Mouse (Mus musculus): ENCODE data around the gene Clec2g. TPM values are rescaled to one million over a fixed set of nuclear protein-coding genes. Genes with fewer than 3 reads are reported as not detected.

Gene Clec2g
- polyA plus RNA-seq, 1 experiment from 2014 or later, result not detected

DNA sequence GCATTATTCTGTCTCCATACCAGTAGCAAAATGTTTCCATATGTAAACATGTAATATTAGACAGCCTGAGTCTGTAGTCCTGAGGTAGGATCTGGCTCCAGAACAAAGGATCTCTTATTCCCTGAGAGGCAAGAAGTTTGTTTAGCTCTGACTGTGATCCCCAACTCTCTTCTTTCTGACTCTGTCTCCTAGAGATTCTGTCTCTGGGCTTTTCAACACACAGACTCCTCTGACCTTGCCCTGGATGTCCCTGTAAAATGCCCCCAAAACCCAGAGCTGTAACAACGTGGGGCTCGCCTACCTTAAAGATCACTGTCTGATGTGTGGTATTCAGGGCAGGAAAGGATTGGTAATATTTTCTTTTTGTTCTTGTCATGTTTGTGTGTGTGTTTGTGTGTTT lies 58.2 kb downstream of the Clec2g start:
- H3K4me3 ChIP-seq (ENCODE audit: low read depth, low read length), result no peak overlapping the region
- ATAC-seq (no peak), DNase-seq (ENCODE audit: low spot score) (no peak)
- H3K4me1 ChIP-seq (ENCODE audit: insufficient read depth, low read depth, low read length), result no peaks in the 10 kb centered on the region
- H3K9ac ChIP-seq (replicated peaks; ENCODE audit: low read depth), result no peak overlapping the region
- 64% methylated on average over 2 of the region's 2 CpGs for WGBS
- H3K4me2 ChIP-seq (replicated peaks; ENCODE audit: low read depth, low read length), result no peak overlapping the region; the same call in 1 of the 2 replicates
- TF ChIP-seq CTCF (IDR thresholded peaks at IDR 0.05) (no peak), EP300 (IDR thresholded peaks at IDR 0.05) (no peak)
- no peak overlapping the region for H3K27ac ChIP-seq (ENCODE audit: low read length)
- no peaks in the 10 kb centered on the region for H3K36me3 ChIP-seq (ENCODE audit: insufficient read depth, low read length)
- H3K27me3 ChIP-seq (replicated peaks; ENCODE audit: insufficient read depth, low read length), result no peaks in the 10 kb centered on the region
- no peaks in the 10 kb centered on the region for H3K9me3 ChIP-seq (ENCODE audit: low read length)

DNA sequence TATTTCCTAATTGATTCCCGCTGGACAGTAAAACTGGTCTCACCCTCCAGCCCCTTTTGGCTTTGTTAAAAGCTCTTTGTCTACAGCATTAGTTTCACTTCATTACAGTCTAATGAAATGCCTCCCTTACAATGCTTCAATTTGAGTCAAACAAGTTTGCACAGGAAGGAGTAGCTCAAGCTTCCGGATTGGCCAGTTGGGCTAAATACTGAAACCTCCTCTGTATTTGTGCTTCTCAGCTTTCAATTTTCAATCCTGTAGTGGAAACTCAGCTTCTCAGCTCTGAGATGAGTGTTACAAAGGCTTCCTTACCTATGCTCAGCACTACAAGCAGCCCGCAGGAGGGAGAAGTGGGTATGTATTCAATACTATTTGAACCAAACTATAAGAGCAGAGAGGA lies 58.6 kb downstream of the Clec2g start:
- peak overlapping the region; percentile 43; the same call in 1 of the 2 replicates for H3K27ac ChIP-seq (ENCODE audit: low read length)
- no peaks in the 10 kb centered on the region for H3K9me3 ChIP-seq (ENCODE audit: low read length)
- no peaks in the 10 kb centered on the region for H3K27me3 ChIP-seq (replicated peaks; ENCODE audit: insufficient read depth, low read length)
- ATAC-seq, result peak; percentile 61
- no peak for TF ChIP-seq EP300 (IDR thresholded peaks at IDR 0.05)
- TF ChIP-seq CTCF (IDR thresholded peaks at IDR 0.05), result no peak
- H3K4me1 ChIP-seq (ENCODE audit: insufficient read depth, low read depth, low read length), result no peaks in the 10 kb centered on the region
- H3K4me3 ChIP-seq (ENCODE audit: low read depth, low read length), result no peak overlapping the region
- no peak overlapping the region for H3K9ac ChIP-seq (replicated peaks; ENCODE audit: low read depth)
- no peak overlapping the region; the same call in 1 of the 2 replicates for H3K4me2 ChIP-seq (replicated peaks; ENCODE audit: low read depth, low read length)
- no peaks in the 10 kb centered on the region for H3K36me3 ChIP-seq (ENCODE audit: insufficient read depth, low read length)
- DNase-seq (ENCODE audit: low spot score), result peak; percentile 50
- 45% methylated on average over 3 of the region's 3 CpGs for WGBS

DNA sequence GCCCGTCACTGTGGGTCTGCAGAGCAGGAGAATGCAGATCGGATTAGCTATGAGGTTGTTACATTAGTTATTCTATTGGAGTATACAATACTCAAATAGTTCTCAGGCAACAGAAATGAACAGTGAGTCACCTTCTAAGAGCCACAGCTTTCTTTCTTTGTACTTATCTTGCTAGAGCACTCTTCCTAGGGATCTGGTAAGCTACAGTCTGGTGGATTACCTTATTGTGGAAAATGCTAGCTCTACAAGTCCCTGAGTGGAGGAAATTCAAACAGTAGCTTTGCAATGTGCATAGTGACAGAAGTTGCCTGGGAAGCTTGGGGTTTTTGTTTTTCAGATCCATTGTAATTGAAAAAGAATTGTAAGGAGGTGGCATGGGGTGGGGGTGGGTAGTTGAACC lies 59.0 kb downstream of the Clec2g start:
- Histone ChIP-seq H3K27me3 (replicated peaks; ENCODE audit: insufficient read depth, low read length) (no peaks in the 10 kb centered on the region), H3K4me1 (ENCODE audit: insufficient read depth, low read depth, low read length) (no peaks in the 10 kb centered on the region), H3K9me3 (ENCODE audit: low read length) (no peaks in the 10 kb centered on the region), H3K4me3 (ENCODE audit: low read depth, low read length) (no peak overlapping the region), H3K4me2 (replicated peaks; ENCODE audit: low read depth, low read length) (no peak overlapping the region; the same call in 1 of the 2 replicates), H3K27ac (ENCODE audit: low read length) (peak overlapping the region; percentile 43; the same call in 1 of the 2 replicates), H3K9ac (replicated peaks; ENCODE audit: low read depth) (no peak overlapping the region), H3K36me3 (ENCODE audit: insufficient read depth, low read length) (no peaks in the 10 kb centered on the region)
- ATAC-seq (peak; percentile 47), DNase-seq (ENCODE audit: low spot score) (peak; percentile 17)
- TF ChIP-seq EP300 (IDR thresholded peaks at IDR 0.05) (no peak), CTCF (IDR thresholded peaks at IDR 0.05) (no peak)
- WGBS, result 52% methylated on average over 2 of the region's 2 CpGs

DNA sequence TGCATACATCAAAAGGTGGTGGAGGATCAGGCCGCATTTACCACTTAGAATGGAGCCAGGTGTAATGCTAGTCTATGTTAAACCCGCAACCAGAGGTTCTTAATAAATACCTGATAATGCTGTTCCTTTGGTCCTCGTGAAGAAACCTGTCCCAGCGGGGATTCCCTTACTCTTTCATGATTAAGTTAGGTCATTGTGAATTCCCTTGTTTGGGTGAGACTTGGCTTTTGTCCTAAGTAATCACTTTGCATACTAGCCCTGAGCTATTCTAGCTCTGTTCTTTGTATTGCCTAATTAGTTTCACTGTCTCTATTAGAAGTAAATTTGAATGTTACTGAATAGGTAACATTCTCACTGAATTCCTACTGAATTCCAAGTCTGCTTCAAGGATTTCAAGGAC lies 60.2 kb downstream of the Clec2g start:
- no peaks in the 10 kb centered on the region for H3K27me3 ChIP-seq (replicated peaks; ENCODE audit: insufficient read depth, low read length)
- no peaks in the 10 kb centered on the region for H3K36me3 ChIP-seq (ENCODE audit: insufficient read depth, low read length)
- no peak overlapping the region for H3K4me3 ChIP-seq (ENCODE audit: low read depth, low read length)
- H3K27ac ChIP-seq (ENCODE audit: low read length), result no peak overlapping the region
- no peak overlapping the region for H3K9ac ChIP-seq (replicated peaks; ENCODE audit: low read depth)
- no peaks in the 10 kb centered on the region for H3K4me1 ChIP-seq (ENCODE audit: insufficient read depth, low read depth, low read length)
- no peak overlapping the region for H3K4me2 ChIP-seq (replicated peaks; ENCODE audit: low read depth, low read length)
- WGBS, result 57% methylated on average over 4 of the region's 4 CpGs
- ATAC-seq (peak; percentile 23), DNase-seq (ENCODE audit: low spot score) (peak; percentile 21)
- no peaks in the 10 kb centered on the region for H3K9me3 ChIP-seq (ENCODE audit: low read length)
- TF ChIP-seq CTCF (IDR thresholded peaks at IDR 0.05) (no peak), EP300 (IDR thresholded peaks at IDR 0.05) (no peak)

DNA sequence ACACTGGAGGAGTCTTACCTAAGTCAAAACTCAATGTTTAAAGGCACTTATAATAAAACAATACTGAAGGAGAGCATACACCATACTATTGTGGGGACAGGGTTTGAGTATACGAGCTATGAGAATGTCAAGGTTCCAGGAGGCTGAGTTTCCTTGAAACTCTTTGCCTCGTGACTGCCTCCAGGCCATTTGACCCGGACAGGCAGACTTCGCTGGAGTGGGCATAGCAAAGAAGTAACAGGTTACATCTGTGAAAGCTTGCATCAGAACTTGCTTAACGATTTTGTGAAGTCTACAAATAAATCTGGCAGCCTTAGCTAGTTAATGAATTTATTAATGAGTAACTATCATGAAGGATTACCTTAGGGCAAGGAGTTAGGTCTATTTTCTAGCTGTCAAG lies 60.6 kb downstream of the Clec2g start:
- H3K36me3 ChIP-seq (ENCODE audit: insufficient read depth, low read length), result no peaks in the 10 kb centered on the region
- no peaks in the 10 kb centered on the region for H3K9me3 ChIP-seq (ENCODE audit: low read length)
- H3K4me3 ChIP-seq (ENCODE audit: low read depth, low read length), result no peak overlapping the region
- ATAC-seq, result peak; percentile 11; the same call in 1 of the 2 replicates
- TF ChIP-seq CTCF (IDR thresholded peaks at IDR 0.05), result no peak
- no peak; the same call in 1 of the 2 replicates for TF ChIP-seq EP300 (IDR thresholded peaks at IDR 0.05)
- peak; percentile 8 for DNase-seq (ENCODE audit: low spot score)
- H3K4me2 ChIP-seq (replicated peaks; ENCODE audit: low read depth, low read length), result no peak overlapping the region
- no peak overlapping the region for H3K27ac ChIP-seq (ENCODE audit: low read length)
- WGBS, result 60% methylated on average over 5 of the region's 5 CpGs
- no peaks in the 10 kb centered on the region for H3K4me1 ChIP-seq (ENCODE audit: insufficient read depth, low read depth, low read length)
- H3K9ac ChIP-seq (replicated peaks; ENCODE audit: low read depth), result no peak overlapping the region
- H3K27me3 ChIP-seq (replicated peaks; ENCODE audit: insufficient read depth, low read length), result no peaks in the 10 kb centered on the region

DNA sequence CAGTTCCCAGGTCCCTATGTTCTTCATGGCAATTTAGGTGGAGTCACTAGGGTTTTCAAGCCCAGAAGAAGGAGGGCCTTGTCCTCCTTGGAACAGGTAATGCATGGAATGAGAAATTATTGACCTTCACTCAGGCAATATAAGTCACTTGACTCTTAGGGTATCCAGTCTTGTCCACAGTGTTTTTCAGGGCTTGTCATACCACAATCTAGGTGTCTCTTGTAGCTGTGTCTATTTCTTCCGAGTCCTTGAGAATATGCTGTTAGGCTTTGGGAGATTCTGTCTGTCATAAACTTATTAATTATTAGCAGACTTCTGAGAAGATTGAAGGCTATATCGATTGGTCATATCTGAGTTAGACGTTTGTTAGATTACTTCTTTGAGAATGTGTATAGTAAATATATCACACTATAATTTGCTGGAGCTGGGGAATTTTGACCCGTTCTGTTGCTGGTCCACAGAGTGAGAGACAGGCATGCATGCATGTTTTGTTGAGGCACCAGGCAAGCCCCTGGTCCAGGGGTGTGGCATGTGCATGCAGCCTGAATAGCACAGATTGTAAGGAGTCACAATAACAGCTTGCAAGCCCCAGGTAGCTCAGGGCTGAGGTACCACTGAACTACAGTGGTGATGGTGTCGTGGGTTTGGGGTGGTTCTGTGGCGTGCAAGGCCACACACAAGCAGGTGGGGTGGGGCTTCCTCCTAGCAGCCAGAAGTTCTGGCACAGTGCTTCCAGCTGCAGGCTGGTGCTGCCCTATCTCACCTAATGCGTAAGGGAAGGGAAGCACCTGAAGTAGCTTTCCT lies 61.3 kb downstream of the Clec2g start:
- TF ChIP-seq EP300 (IDR thresholded peaks at IDR 0.05), result no peak
- no peak for TF ChIP-seq CTCF (IDR thresholded peaks at IDR 0.05)
- Histone ChIP-seq H3K27me3 (replicated peaks; ENCODE audit: insufficient read depth, low read length) (no peaks in the 10 kb centered on the region), H3K9me3 (ENCODE audit: low read length) (no peaks in the 10 kb centered on the region), H3K4me3 (ENCODE audit: low read depth, low read length) (no peak overlapping the region), H3K36me3 (ENCODE audit: insufficient read depth, low read length) (no peaks in the 10 kb centered on the region), H3K4me1 (ENCODE audit: insufficient read depth, low read depth, low read length) (no peaks in the 10 kb centered on the region), H3K4me2 (replicated peaks; ENCODE audit: low read depth, low read length) (no peak overlapping the region), H3K9ac (replicated peaks; ENCODE audit: low read depth) (no peak overlapping the region), H3K27ac (ENCODE audit: low read length) (no peak overlapping the region)
- DNase-seq (ENCODE audit: low spot score) (no peak), ATAC-seq (no peak)
- 78% methylated on average over 7 of the region's 7 CpGs for WGBS

All from lung, postnatal 0 days (tissue).